Mouse (Mus musculus) urinary bladder, postnatal 4 days (tissue): ENCODE measurements around the gene Stab2.

ENCODE experiments used
- DNase-seq, 2 experiments: peaks; one replicate each; pipeline ENCODE4 v3.0.0; 2021 to 2022; ENCODE audit warnings: low spot score in 2 of 2

Gene Stab2

GRCm38 (mm10) chr10:86826929-86827328 is 180.9 kb downstream of the Stab2 start:
- DNase-seq = no peak

GRCm38 (mm10) chr10:86825871-86826522 is 181.8 kb downstream of the Stab2 start:
- no peak for DNase-seq

- DNase-seq = no peak
These were observed 183.0 kb downstream of the Stab2 start for GRCm38 (mm10) chr10:86824871-86825270.

GRCm38 (mm10) chr10:86824093-86824492 is 183.7 kb downstream of the Stab2 start:
- DNase-seq = no peak

GRCm38 (mm10) chr10:86821014-86821413 is 186.8 kb downstream of the Stab2 start:
- no peak for DNase-seq

- DNase-seq = no peak
These were observed 188.1 kb downstream of the Stab2 start for GRCm38 (mm10) chr10:86819649-86820165.

GRCm38 (mm10) chr10:86815133-86815532 is 192.7 kb downstream of the Stab2 start:
- DNase-seq = no peak

- DNase-seq = peak in 1 of 2 experiments; percentile 48
These were observed 193.3 kb downstream of the Stab2 start for GRCm38 (mm10) chr10:86814292-86815131.

- no peak for DNase-seq
These were observed 197.2 kb downstream of the Stab2 start for GRCm38 (mm10) chr10:86810612-86811011.

- DNase-seq = no peak
These were observed 197.8 kb downstream of the Stab2 start for GRCm38 (mm10) chr10:86810000-86810399.

- no peak for DNase-seq
These were observed 199.6 kb downstream of the Stab2 start for GRCm38 (mm10) chr10:86808013-86808758.

GRCm38 (mm10) chr10:86807362-86807761 is 200.5 kb downstream of the Stab2 start:
- DNase-seq = no peak

- DNase-seq = no peak
These were observed 211.6 kb downstream of the Stab2 start for GRCm38 (mm10) chr10:86796073-86796741.

GRCm38 (mm10) chr10:86794794-86795535 is 212.9 kb downstream of the Stab2 start:
- DNase-seq = no peak

- no peak for DNase-seq
These were observed 213.6 kb downstream of the Stab2 start for GRCm38 (mm10) chr10:86794196-86794595.

- DNase-seq = no peak
These were observed 214.3 kb downstream of the Stab2 start for GRCm38 (mm10) chr10:86793509-86793951.

GRCm38 (mm10) chr10:86791507-86792184 is 216.2 kb downstream of the Stab2 start:
- DNase-seq = no peak
